Mouse (Mus musculus) neural tube, embryonic 12.5 days (tissue): ENCODE results near the gene Ccdc82. TPM values are rescaled to one million over a fixed set of nuclear protein-coding genes. Genes with fewer than 3 reads are reported as not detected.

Experiments
- ATAC-seq: fragments of 200-750 bp; cut with Nextera tagmentation; 2 replicates; pipeline ENCODE4 v1.8.0; 2017; ENCODE audit warnings: low read depth, mild to moderate bottlenecking, moderate TSS enrichment, moderate library complexity; ENCODE audit not compliant: low FRiP score
- H3K27ac ChIP-seq: fragments of 300-500 bp; sonication (generic); 2 replicates; pipeline ENCODE4 v1.5.1; 2016
- H3K27me3 ChIP-seq: fragments of 300-500 bp; sonication (generic); replicated peaks from 2 replicates; pipeline ENCODE4 v1.6.1; 2016; ENCODE audit warnings: mild to moderate bottlenecking
- H3K36me3 ChIP-seq: fragments of 300-500 bp; sonication (generic); 2 replicates; pipeline ENCODE4 v1.6.1; 2016; ENCODE audit warnings: mild to moderate bottlenecking
- H3K4me1 ChIP-seq: fragments of 300-500 bp; sonication (generic); 2 replicates; pipeline ENCODE4 v1.6.1; 2016
- H3K4me2 ChIP-seq: fragments of 300-500 bp; sonication (generic); replicated peaks from 2 replicates; pipeline ENCODE4 v1.6.1; 2016; ENCODE audit warnings: mild to moderate bottlenecking
- H3K4me3 ChIP-seq: fragments of 300-500 bp; sonication (generic); 2 replicates; pipeline ENCODE4 v1.5.1; 2016
- H3K9ac ChIP-seq: fragments of 300-500 bp; sonication (generic); 2 replicates; pipeline ENCODE4 v1.6.1; 2016; ENCODE audit warnings: mild to moderate bottlenecking
- H3K9me3 ChIP-seq: fragments of 300-500 bp; sonication (generic); 2 replicates; pipeline ENCODE4 v1.6.1; 2016; ENCODE audit warnings: mild to moderate bottlenecking
- WGBS: fragments of 180-500 bp; shearing (Covaris S2); methylation state at CpG from one replicate; pipeline ENCODE4 v1.1.7; 2016; 5-methylcytosine and 5-hydroxymethylcytosine counted together
- polyA plus RNA-seq: library from polyadenylated mRNA; unstranded; fragments of >200 nt; fragmentation: Nextera tagmentation; extraction: Ambion mirVana; gene quantifications from 2 replicates; pipeline ENCODE4 v1.2.1, GENCODE M21; 2016

The Ccdc82 gene
- polyA plus RNA-seq, 1 experiment from 2014 or later = 13.4 TPM

DNA sequence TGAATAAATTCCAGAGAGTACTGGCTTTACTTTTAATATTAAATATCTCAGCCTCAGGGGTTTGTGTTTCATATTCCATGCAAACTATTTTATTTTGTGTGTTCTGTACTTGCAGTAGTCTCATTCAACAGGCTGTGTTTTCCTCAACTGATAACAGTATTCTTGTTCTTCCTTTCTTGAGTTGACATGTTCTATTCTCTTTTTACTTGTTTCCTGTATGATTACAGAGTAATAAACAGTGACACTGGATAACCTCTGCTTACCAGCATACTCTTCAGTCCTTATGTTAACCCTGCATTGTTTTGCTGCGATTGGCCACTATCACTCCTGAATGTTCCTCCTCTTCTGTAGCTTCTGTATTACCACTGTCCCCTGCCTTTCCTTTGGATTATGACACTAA is 10.0 kb downstream of the Ccdc82 start:
- H3K36me3 ChIP-seq = no peaks in the 10 kb centered on the region
- H3K4me3 ChIP-seq = no peak overlapping the region
- no peaks in the 10 kb centered on the region for H3K4me1 ChIP-seq
- H3K9ac ChIP-seq = no peak overlapping the region
- H3K4me2 ChIP-seq = no peak overlapping the region
- H3K27ac ChIP-seq = no peak overlapping the region
- no peaks in the 10 kb centered on the region for H3K9me3 ChIP-seq
- WGBS = 92% methylated on average over 1 of the region's 1 CpGs
- no peaks in the 10 kb centered on the region for H3K27me3 ChIP-seq
- ATAC-seq = no peak

DNA sequence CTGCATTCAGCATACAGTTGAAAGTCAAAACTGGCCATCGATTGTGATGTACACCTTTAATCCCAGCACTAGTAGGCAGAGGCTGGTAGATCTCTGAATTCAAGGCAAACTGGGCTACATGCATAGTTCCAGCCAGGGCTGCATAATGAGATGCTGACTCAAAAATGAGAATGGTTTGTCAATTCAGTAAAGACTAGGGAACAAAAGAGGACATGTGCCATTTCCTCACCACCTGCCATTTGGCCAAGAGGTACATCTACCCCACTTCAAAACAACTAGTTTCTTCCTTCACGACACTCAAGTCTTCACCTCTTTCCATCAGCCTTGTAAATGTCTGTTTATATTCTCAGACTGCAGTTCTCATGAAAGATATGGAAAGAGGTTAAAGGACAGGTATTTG is 11.4 kb downstream of the Ccdc82 start:
- Histone ChIP-seq H3K4me3 (no peak overlapping the region), H3K36me3 (no peaks in the 10 kb centered on the region), H3K4me1 (no peaks in the 10 kb centered on the region), H3K27me3 (no peaks in the 10 kb centered on the region), H3K4me2 (no peak overlapping the region), H3K9ac (no peak overlapping the region), H3K9me3 (no peaks in the 10 kb centered on the region), H3K27ac (no peak overlapping the region)
- no peak for ATAC-seq
- 83% methylated on average over 2 of the region's 2 CpGs for WGBS

GRCm38 (mm10) chr9:13260980-13261379 is 14.2 kb downstream of the Ccdc82 start:
- Histone ChIP-seq H3K4me3 (no peak overlapping the region), H3K36me3 (no peaks in the 10 kb centered on the region), H3K9ac (no peak overlapping the region), H3K27me3 (no peaks in the 10 kb centered on the region), H3K4me1 (no peaks in the 10 kb centered on the region), H3K4me2 (no peak overlapping the region), H3K9me3 (no peaks in the 10 kb centered on the region), H3K27ac (no peak overlapping the region)
- no peak for ATAC-seq
- 84% methylated on average over 3 of the region's 3 CpGs for WGBS

GRCm38 (mm10) chr9:13273219-13273618 is 26.5 kb downstream of the Ccdc82 start:
- no peak overlapping the region for H3K27ac ChIP-seq
- no peaks in the 10 kb centered on the region for H3K4me1 ChIP-seq
- H3K9ac ChIP-seq = no peak overlapping the region
- no peaks in the 10 kb centered on the region for H3K27me3 ChIP-seq
- WGBS = 95% methylated on average over 1 of the region's 1 CpGs
- H3K4me3 ChIP-seq = no peak overlapping the region
- H3K4me2 ChIP-seq = no peak overlapping the region
- H3K9me3 ChIP-seq = no peaks in the 10 kb centered on the region
- H3K36me3 ChIP-seq = no peaks in the 10 kb centered on the region
- no peak for ATAC-seq

- Histone ChIP-seq H3K4me1 (no peaks in the 10 kb centered on the region), H3K9me3 (no peaks in the 10 kb centered on the region), H3K4me3 (no peak overlapping the region), H3K4me2 (no peak overlapping the region), H3K27ac (no peak overlapping the region), H3K9ac (no peak overlapping the region), H3K27me3 (no peaks in the 10 kb centered on the region), H3K36me3 (no peaks in the 10 kb centered on the region)
- ATAC-seq = no peak
- WGBS = 68% methylated on average over 2 of the region's 2 CpGs
Observed at GRCm38 (mm10) chr9:13287482-13287881, 40.7 kb downstream of the Ccdc82 start.

GRCm38 (mm10) chr9:13296274-13297121 is 49.7 kb downstream of the Ccdc82 start:
- Histone ChIP-seq H3K36me3 (no peaks in the 10 kb centered on the region), H3K9me3 (no peaks in the 10 kb centered on the region), H3K9ac (peak overlapping the region; percentile 70), H3K27ac (peak overlapping the region; percentile 63; the same call in 1 of the 2 replicates), H3K4me2 (peak overlapping the region; percentile 96), H3K4me3 (peak overlapping the region; percentile 64), H3K4me1 (peaks cover 42% of the 10 kb centered on the region), H3K27me3 (no peaks in the 10 kb centered on the region)
- WGBS = under 1% methylated on average over 28 of the region's 28 CpGs
- peak; percentile 91 for ATAC-seq

- ATAC-seq = no peak; the same call in 1 of the 2 replicates
- Histone ChIP-seq H3K9me3 (no peaks in the 10 kb centered on the region), H3K4me3 (peak overlapping the region; percentile 64), H3K9ac (peak overlapping the region; percentile 70), H3K4me1 (peaks cover 49% of the 10 kb centered on the region), H3K27me3 (no peaks in the 10 kb centered on the region), H3K4me2 (peak overlapping the region; percentile 96), H3K36me3 (no peaks in the 10 kb centered on the region), H3K27ac (no peak overlapping the region)
- 2% methylated on average over 12 of the region's 12 CpGs for WGBS
Observed at GRCm38 (mm10) chr9:13297122-13297667, 50.4 kb downstream of the Ccdc82 start.

DNA sequence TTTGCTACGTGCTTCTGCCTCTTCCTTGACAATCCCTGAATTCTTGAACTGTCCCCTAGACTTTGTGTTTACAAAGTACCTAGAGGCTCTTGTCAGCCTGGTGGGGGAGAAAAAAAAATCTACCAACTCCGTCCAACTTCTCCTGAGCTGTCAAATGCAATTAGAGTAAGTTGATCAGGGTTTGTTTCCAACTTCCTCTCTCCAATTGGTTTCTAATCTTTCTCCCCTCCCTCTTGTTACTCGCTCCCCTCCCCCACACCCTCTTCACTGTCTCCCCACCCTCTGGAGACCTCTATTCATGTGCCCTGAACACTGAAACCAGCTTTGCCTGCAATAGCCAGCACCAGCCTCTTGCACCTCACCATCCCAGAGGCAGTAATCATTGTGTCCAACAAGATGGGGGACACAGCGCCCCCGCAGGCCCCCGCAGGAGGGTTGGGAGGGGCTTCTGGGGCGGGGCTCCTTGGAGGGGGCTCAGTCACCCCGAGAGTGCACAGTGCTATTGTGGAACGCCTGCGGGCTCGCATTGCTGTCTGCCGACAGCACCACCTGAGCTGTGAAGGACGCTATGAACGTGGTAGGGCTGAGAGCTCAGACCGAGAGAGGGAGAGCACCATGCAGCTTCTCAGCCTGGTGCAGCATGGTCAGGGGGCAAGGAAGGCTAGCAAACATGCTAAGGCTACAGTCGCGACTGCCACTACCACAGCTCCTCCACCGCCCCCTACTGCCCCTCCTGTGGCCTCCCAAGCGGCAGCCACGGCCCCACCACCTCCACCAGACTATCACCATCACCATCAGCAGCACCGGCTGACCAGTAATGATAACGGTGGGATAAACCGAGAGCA is 51.1 kb downstream of the Ccdc82 start, which contains the start of gene Maml2:
Maml2 (plus strand) TSS at position 290 of the 845 bp plus-strand sequence.
- Histone ChIP-seq H3K9me3 (no peaks in the 10 kb centered on the region), H3K4me3 (peak within 1 kb of the TSS; percentile 64)

DNA sequence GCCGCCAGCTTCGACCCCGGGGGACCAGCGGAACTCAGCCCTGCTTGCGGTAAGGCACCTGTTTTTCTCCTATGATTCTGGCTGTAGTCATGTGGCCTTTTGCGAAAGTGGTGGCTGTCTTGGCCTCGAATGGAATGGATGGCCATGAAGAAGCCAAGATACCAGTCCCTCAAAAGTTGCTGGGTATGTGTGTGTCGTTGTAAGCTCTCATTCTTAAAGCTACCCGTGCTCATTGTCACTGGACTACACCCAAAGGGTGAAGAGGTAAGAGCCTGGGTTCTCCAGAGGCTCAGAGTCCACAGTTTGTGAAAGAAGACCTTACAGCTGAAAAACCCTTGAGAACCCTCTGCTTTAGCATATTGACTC is 51.7 kb downstream of the Ccdc82 start:
- Histone ChIP-seq H3K9me3 (no peaks in the 10 kb centered on the region), H3K36me3 (no peaks in the 10 kb centered on the region), H3K4me1 (peaks cover 60% of the 10 kb centered on the region), H3K27me3 (no peaks in the 10 kb centered on the region), H3K4me3 (peak overlapping the region; percentile 64), H3K27ac (peak overlapping the region; percentile 42; the same call in 1 of the 2 replicates), H3K4me2 (peak overlapping the region; percentile 96), H3K9ac (peak overlapping the region; percentile 70)
- ATAC-seq = no peak
- 28% methylated on average over 9 of the region's 9 CpGs for WGBS

More for the DNA sequence above, 51.1 kb downstream of the Ccdc82 start, which contains the start of gene Maml2:
- Histone ChIP-seq H3K27ac (peak within 1 kb of the TSS; percentile 42; the same call in 1 of the 2 replicates), H3K4me2 (peak within 1 kb of the TSS; percentile 96), H3K27me3 (no peaks in the 10 kb centered on the region), H3K4me1 (peaks cover 54% of the 10 kb centered on the region), H3K36me3 (no peaks in the 10 kb centered on the region), H3K9ac (peak within 1 kb of the TSS; percentile 70)
- ATAC-seq = peak; percentile 72
- 2% methylated on average over 23 of the region's 23 CpGs for WGBS

GRCm38 (mm10) chr9:13299190-13299589 is 52.4 kb downstream of the Ccdc82 start:
- H3K4me3 ChIP-seq = peak overlapping the region; percentile 64
- peak overlapping the region; percentile 96 for H3K4me2 ChIP-seq
- H3K4me1 ChIP-seq = peaks cover 66% of the 10 kb centered on the region
- no peak for ATAC-seq
- H3K9ac ChIP-seq = peak overlapping the region; percentile 35
- H3K27me3 ChIP-seq = no peaks in the 10 kb centered on the region
- H3K27ac ChIP-seq = no peak overlapping the region
- no peaks in the 10 kb centered on the region for H3K36me3 ChIP-seq
- no peaks in the 10 kb centered on the region for H3K9me3 ChIP-seq
- 84% methylated on average over 6 of the region's 6 CpGs for WGBS

DNA sequence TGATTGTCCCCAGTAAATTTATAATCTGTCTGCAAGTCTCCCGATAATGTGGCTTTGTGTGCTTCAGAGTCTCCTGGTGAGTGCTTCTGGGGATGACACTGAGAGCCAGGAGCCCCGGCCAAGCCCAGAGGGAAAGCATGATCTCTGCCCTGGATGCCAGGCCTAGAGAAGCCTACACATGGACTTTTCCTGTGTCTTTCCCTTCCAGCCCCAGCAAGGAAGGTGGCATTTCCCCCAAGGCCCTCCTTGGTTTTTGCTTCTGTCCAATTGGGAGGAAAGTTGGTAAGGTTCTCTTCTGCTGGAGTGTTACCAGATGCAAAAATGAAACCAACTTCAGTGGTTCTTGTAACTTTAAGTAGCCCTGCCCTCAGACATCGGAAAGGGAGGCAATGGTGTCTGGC is 53.3 kb downstream of the Ccdc82 start:
- WGBS = 29% methylated on average over 3 of the region's 3 CpGs
- no peak for ATAC-seq

More for the DNA sequence above, 53.3 kb downstream of the Ccdc82 start:
- no peak overlapping the region for H3K27ac ChIP-seq
- H3K4me1 ChIP-seq = peaks cover 72% of the 10 kb centered on the region
- H3K4me3 ChIP-seq = peak overlapping the region; percentile 64
- no peaks in the 10 kb centered on the region for H3K27me3 ChIP-seq
- no peaks in the 10 kb centered on the region for H3K36me3 ChIP-seq
- peak overlapping the region; percentile 96 for H3K4me2 ChIP-seq
- peak overlapping the region; percentile 35 for H3K9ac ChIP-seq
- H3K9me3 ChIP-seq = no peaks in the 10 kb centered on the region
